Mouse (Mus musculus) kidney, adult 2 months (tissue): ENCODE data around the gene Bcl2l12. TPM values are rescaled to one million over a fixed set of nuclear protein-coding genes. Genes with fewer than 3 reads are reported as not detected.

ENCODE experiments used
- DNase-seq: peaks from one replicate; pipeline ENCODE4 v3.0.0; 2021
- H3K27ac ChIP-seq: fragments of 200-500 bp; 2 replicates; pipeline ENCODE4 v1.5.1; 2012; ENCODE audit warnings: low read depth, low read length, control low read depth, inconsistent platforms; ENCODE audit not compliant: insufficient read depth
- H3K27me3 ChIP-seq: fragments of 200-500 bp; replicated peaks from 2 replicates; pipeline ENCODE4 v1.6.1; 2012; ENCODE audit warnings: mild to moderate bottlenecking, moderate library complexity, low read length, inconsistent platforms; ENCODE audit not compliant: control insufficient read depth, insufficient read depth
- H3K36me3 ChIP-seq: fragments of 200-500 bp; 2 replicates; pipeline ENCODE4 v1.6.1; 2012; ENCODE audit warnings: mild to moderate bottlenecking, moderate library complexity, low read length, inconsistent platforms; ENCODE audit not compliant: control insufficient read depth, insufficient read depth
- H3K4me1 ChIP-seq: fragments of 200-500 bp; 2 replicates; pipeline ENCODE4 v1.6.1; 2011; ENCODE audit warnings: low read length; ENCODE audit not compliant: control insufficient read depth, insufficient read depth
- H3K4me3 ChIP-seq: fragments of 200-500 bp; 2 replicates; pipeline ENCODE4 v1.5.1; 2011; ENCODE audit warnings: mild to moderate bottlenecking, low read depth, low read length, control low read depth; ENCODE audit not compliant: insufficient read depth
- CTCF ChIP-seq: fragments of 200-500 bp; conservative IDR thresholded peaks from 2 replicates; pipeline ENCODE4 v1.5.1; 2011; ENCODE audit warnings: low read depth, mild to moderate bottlenecking, control low read depth, low read length, moderate library complexity, mixed read lengths; ENCODE audit not compliant: insufficient read depth, insufficient read length
- POLR2A ChIP-seq: fragments of 200-500 bp; IDR thresholded peaks from one replicate; pipeline ENCODE4 v1.6.1; 2011; ENCODE audit warnings: low read depth, low read length, control low read depth
- WGBS: fragments of 180-500 bp; shearing (Covaris S2); methylation state at CpG from one replicate; pipeline ENCODE4 v1.1.7; 2018; 5-methylcytosine and 5-hydroxymethylcytosine counted together
- polyA plus RNA-seq: library from polyadenylated mRNA; depleted of rRNA; stranded (reverse); fragments of >200 nt; gene quantifications from 2 replicates; pipeline ENCODE4 v1.2.3, GENCODE M21; 2012

Gene Bcl2l12
- polyA plus RNA-seq, 1 experiment: 20.0 TPM

DNA sequence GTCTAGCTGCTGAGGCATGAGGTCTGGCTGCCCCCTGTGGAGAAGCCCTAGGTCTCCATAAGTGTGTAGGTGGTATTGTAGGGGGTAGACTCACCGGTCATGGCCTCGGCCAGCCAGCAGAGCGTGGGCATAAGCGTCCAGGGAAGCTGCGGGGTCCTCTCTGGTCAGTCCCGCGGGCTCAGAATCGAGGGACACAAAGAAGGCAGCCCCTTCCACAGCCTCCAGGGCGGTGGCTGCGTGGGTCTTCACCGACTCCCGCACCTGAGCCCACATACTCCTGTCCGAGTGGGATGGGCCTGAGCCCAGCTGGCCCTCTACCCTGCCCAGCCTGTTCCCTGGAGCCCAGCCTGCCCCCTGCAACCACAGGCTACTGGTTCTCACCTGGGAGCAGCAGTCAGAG, 33.5 kb downstream of the Bcl2l12 start:
- H3K4me1 ChIP-seq: no peaks in the 10 kb centered on the region
- WGBS: 96% methylated on average over 13 of the region's 13 CpGs
- no peak overlapping the region for H3K4me3 ChIP-seq
- H3K27ac ChIP-seq: no peak overlapping the region
- DNase-seq: no peak
- H3K27me3 ChIP-seq: no peaks in the 10 kb centered on the region
- no peak for TF ChIP-seq POLR2A
- TF ChIP-seq CTCF: no peak
- H3K36me3 ChIP-seq: no peaks in the 10 kb centered on the region

DNA sequence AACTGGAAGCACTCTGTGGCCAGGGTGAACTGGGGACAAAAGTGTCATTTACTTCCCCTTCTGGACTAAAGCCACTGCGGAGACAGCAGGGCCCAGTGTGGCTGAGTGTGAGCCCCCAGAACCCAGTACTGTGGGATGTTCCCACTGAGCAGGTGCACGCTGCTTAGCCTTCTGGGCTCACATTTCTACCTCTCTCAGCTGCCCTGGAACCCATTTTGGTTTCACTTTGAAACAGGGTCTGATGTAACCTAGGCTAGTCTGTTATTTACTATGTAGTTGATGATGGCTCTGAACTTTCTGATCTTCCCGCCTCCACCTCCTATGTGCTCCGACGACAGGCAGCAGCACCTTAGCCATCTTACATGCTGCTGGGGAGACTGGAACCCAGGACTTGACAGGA, 35.7 kb downstream of the Bcl2l12 start:
- WGBS: 88% methylated on average over 5 of the region's 5 CpGs
- no peak overlapping the region for H3K27ac ChIP-seq
- TF ChIP-seq POLR2A (no peak), CTCF (no peak)
- no peak overlapping the region for H3K4me3 ChIP-seq
- no peak for DNase-seq
- no peaks in the 10 kb centered on the region for H3K27me3 ChIP-seq
- no peaks in the 10 kb centered on the region for H3K36me3 ChIP-seq
- no peaks in the 10 kb centered on the region for H3K4me1 ChIP-seq

GRCm38 (mm10) chr7:44962337-44962736, 36.2 kb downstream of the Bcl2l12 start:
- TF ChIP-seq POLR2A: no peak
- TF ChIP-seq CTCF: no peak
- WGBS: 75% methylated on average over 8 of the region's 8 CpGs
- Histone ChIP-seq H3K4me3 (no peak overlapping the region), H3K27ac (no peak overlapping the region), H3K36me3 (no peaks in the 10 kb centered on the region), H3K4me1 (no peaks in the 10 kb centered on the region), H3K27me3 (no peaks in the 10 kb centered on the region)
- DNase-seq: no peak

DNA sequence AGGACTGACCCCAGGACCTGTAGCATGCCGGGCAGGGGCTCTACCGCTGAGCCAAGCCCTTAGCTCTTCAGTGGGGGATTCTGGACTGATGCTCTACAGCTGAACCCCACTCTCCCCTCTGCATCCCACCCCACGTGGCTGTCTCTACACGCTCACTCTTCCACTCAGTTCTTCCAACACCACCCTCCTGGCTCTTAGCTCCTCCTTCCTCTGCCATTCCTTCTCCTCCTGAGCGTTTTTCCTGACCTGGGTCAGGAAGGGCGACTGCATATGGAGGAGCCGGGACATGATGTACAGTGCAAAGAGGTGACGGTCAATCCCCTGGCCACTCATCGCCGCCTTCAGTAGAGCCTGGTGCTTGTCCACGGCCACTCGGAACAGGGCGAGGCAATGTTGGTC, 38.0 kb downstream of the Bcl2l12 start:
- no peaks in the 10 kb centered on the region for H3K27me3 ChIP-seq
- 83% methylated on average over 13 of the region's 13 CpGs for WGBS
- TF ChIP-seq CTCF (no peak), POLR2A (no peak)

GRCm38 (mm10) chr7:44959874-44960511, 38.5 kb downstream of the Bcl2l12 start:
- H3K27ac ChIP-seq: no peak overlapping the region
- H3K27me3 ChIP-seq: no peaks in the 10 kb centered on the region
- TF ChIP-seq CTCF: no peak
- DNase-seq: no peak
- no peaks in the 10 kb centered on the region for H3K36me3 ChIP-seq
- no peak overlapping the region for H3K4me3 ChIP-seq
- H3K4me1 ChIP-seq: no peaks in the 10 kb centered on the region
- WGBS: 72% methylated on average over 10 of the region's 10 CpGs

More for the DNA sequence above, 38.0 kb downstream of the Bcl2l12 start:
- Histone ChIP-seq H3K4me3 (no peak overlapping the region), H3K36me3 (no peaks in the 10 kb centered on the region), H3K27ac (no peak overlapping the region), H3K4me1 (no peaks in the 10 kb centered on the region)
- no peak for DNase-seq

GRCm38 (mm10) chr7:44959281-44959680, 39.2 kb downstream of the Bcl2l12 start:
- no peak overlapping the region for H3K4me3 ChIP-seq
- no peak for DNase-seq

DNA sequence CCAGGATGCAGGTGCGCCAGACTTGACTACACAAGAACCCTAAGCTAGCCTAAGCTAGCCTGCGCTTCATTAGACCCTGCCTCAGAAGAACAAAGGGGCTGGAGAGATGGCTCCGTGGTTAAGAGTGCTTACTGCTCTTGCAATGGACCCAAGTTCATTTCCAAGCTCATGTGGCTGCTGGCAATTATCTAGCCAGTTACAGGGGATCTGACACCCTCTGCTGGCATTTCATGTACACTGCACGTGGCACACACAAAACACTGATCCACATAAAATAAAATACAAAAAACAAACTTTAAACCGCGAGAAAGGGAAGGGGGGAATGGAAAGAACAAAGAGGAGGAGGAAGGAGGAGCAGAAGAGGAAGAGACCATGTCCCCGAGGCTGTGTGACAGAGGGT, 40.3 kb downstream of the Bcl2l12 start:
- no peak overlapping the region for H3K4me3 ChIP-seq
- H3K27ac ChIP-seq: no peak overlapping the region
- no peaks in the 10 kb centered on the region for H3K4me1 ChIP-seq
- H3K36me3 ChIP-seq: no peaks in the 10 kb centered on the region
- DNase-seq: peak; percentile 70
- TF ChIP-seq CTCF: peak; percentile 84
- no peak for TF ChIP-seq POLR2A
- 40% methylated on average over 7 of the region's 7 CpGs for WGBS
- no peaks in the 10 kb centered on the region for H3K27me3 ChIP-seq

More at GRCm38 (mm10) chr7:44959281-44959680, 39.2 kb downstream of the Bcl2l12 start:
- TF ChIP-seq POLR2A (no peak), CTCF (no peak)
- no peaks in the 10 kb centered on the region for H3K4me1 ChIP-seq
- no peaks in the 10 kb centered on the region for H3K27me3 ChIP-seq
- WGBS: 94% methylated on average over 8 of the region's 8 CpGs
- no peak overlapping the region for H3K27ac ChIP-seq
- H3K36me3 ChIP-seq: no peaks in the 10 kb centered on the region

- Histone ChIP-seq H3K27ac (no peak overlapping the region), H3K27me3 (no peaks in the 10 kb centered on the region), H3K4me3 (no peak overlapping the region), H3K4me1 (no peaks in the 10 kb centered on the region), H3K36me3 (no peaks in the 10 kb centered on the region)
- 56% methylated on average over 20 of the region's 20 CpGs for WGBS
- DNase-seq: no peak
- TF ChIP-seq CTCF: no peak
- TF ChIP-seq POLR2A: no peak
Observed at GRCm38 (mm10) chr7:44957183-44957835, 41.2 kb downstream of the Bcl2l12 start.
